Mouse (Mus musculus): ENCODE data around the gene Mrps9.
A peak's percentile ranks its signal among the peaks of the same experiment; 100 is the strongest.

GRCm38 (mm10) chr1:42850663-42851397 is at the start of gene Mrps9:
- peak; percentile 32; the same call in 1 of the 2 replicates for TF ChIP-seq CHD2 (IDR thresholded peaks at IDR 0.05; ENCODE audit: low read depth, low read length)
- no peak for TF ChIP-seq MAFK (IDR thresholded peaks at IDR 0.05; ENCODE audit: insufficient read depth, low read depth, low read length)
- no peak for TF ChIP-seq ZNF384 (IDR thresholded peaks at IDR 0.05; ENCODE audit: low read depth, low read length)
- no peak for TF ChIP-seq ZC3H11A (IDR thresholded peaks at IDR 0.05; ENCODE audit: borderline replicate concordance, low read depth, low read length)
- peak; percentile 75 for TF ChIP-seq HCFC1 (IDR thresholded peaks at IDR 0.05; ENCODE audit: borderline replicate concordance, insufficient read depth, low read length)

Measured in ES-E14 (cell line).